Comparison of ENCODE assay signal across 8 mouse cellular contexts in genomic region chr5:117516597-117516996, GRCm38 (mm10).
DNase-seq lines count a peak whose midpoint lies in the region; ATAC-seq and TF ChIP-seq lines count a peak whose summit lies in the region.
"Had no signal": no experiment of that assay in that cellular context is flagged by ENCODE, and none has a peak within 500 bp of the region (broad histone marks: within the 10 kb centered on the region; RNA-seq: fewer than 3 reads in every experiment).

No protein-coding gene starts in this region.

- H3K36me3 ChIP-seq in kidney, embryonic 14.5 days (ENCODE audit: control insufficient read depth, insufficient read depth, low read length): no peaks in the 10 kb centered on the region
- no peaks in the 10 kb centered on the region for H3K36me3 ChIP-seq in small intestine, adult 2 months (ENCODE audit: control insufficient read depth, insufficient read depth, low read length)
- H3K36me3 ChIP-seq: heart, embryonic 13.5 days had no signal

- H3K9ac ChIP-seq in kidney, embryonic 14.5 days (ENCODE audit: low read depth, low read length): no peak overlapping the region
- H3K9ac ChIP-seq: heart, embryonic 13.5 days had no signal

- H3K9me3 ChIP-seq in kidney, embryonic 14.5 days (ENCODE audit: control insufficient read depth, low read length): no peaks in the 10 kb centered on the region
- H3K9me3 ChIP-seq: heart, embryonic 13.5 days had no signal

- no peak overlapping the region for H3K4me2 ChIP-seq in kidney, embryonic 14.5 days (replicated peaks; ENCODE audit: low read depth, low read length)
- H3K4me2 ChIP-seq: heart, embryonic 13.5 days had no signal

- 3% methylated on average over 8 of the region's 8 CpGs for WGBS in kidney, embryonic 14.5 days
- 3% methylated on average over 8 of the region's 8 CpGs for WGBS in small intestine, adult 2 months

- H3K4me3 ChIP-seq in kidney, embryonic 14.5 days (ENCODE audit: low read length): no peak overlapping the region
- H3K4me3 ChIP-seq in small intestine, adult 2 months (ENCODE audit: low read depth, low read length): no peak overlapping the region
- H3K4me3 ChIP-seq: heart, embryonic 13.5 days had no signal

- no peak overlapping the region for H3K27ac ChIP-seq in kidney, embryonic 14.5 days (ENCODE audit: low read depth, low read length)
- H3K27ac ChIP-seq in small intestine, adult 2 months (ENCODE audit: insufficient read depth, low read depth, low read length): no peak overlapping the region
- H3K27ac ChIP-seq: heart, embryonic 13.5 days had no signal

- H3K4me1 ChIP-seq in kidney, embryonic 14.5 days (ENCODE audit: control insufficient read depth, insufficient read depth, low read length): no peaks in the 10 kb centered on the region
- H3K4me1 ChIP-seq in small intestine, adult 2 months (ENCODE audit: control insufficient read depth, insufficient read depth, insufficient read length, low read length): no peaks in the 10 kb centered on the region

- H3K27me3 ChIP-seq in kidney, embryonic 14.5 days (ENCODE audit: control insufficient read depth, insufficient read depth, low read length): no peaks in the 10 kb centered on the region
- no peaks in the 10 kb centered on the region for H3K27me3 ChIP-seq in small intestine, adult 2 months (ENCODE audit: control insufficient read depth, insufficient read depth, low read length)
- H3K27me3 ChIP-seq: heart, embryonic 13.5 days had no signal

- peak; percentile 38; the same call in 1 of the 2 replicates for ATAC-seq in kidney, embryonic 14.5 days (ENCODE audit: low FRiP score, low TSS enrichment)

- TF ChIP-seq CTCF in small intestine, adult 2 months (IDR thresholded peaks at IDR 0.05; ENCODE audit: extremely low read depth, insufficient read length, insufficient replicate concordance, low read depth, low read length): peak; percentile 75; the same call in 1 of the 2 replicates

- peak; percentile 57 for DNase-seq in right cerebral cortex, adult 18-20 months
- DNase-seq in right cerebral cortex, postnatal 25 days: no peak
- DNase-seq in adrenal gland, postnatal 10 days: peak; percentile 83
- peak; percentile 83 for DNase-seq in embryo, embryonic 10 days (ENCODE audit: low spot score)
- DNase-seq in lung, postnatal 10 days: peak; percentile 66

- no peak for TF ChIP-seq POLR2A in small intestine, adult 2 months (IDR thresholded peaks at IDR 0.05; ENCODE audit: low read depth, low read length)
